Mouse (Mus musculus): Measurements from ENCODE around the gene Use1. TPM values are rescaled to one million over a fixed set of nuclear protein-coding genes. Genes with fewer than 3 reads are reported as not detected.

Use1 gene
- total RNA-seq, 2 experiments from 2014 or later, result 75.4 to 96.2 TPM

DNA sequence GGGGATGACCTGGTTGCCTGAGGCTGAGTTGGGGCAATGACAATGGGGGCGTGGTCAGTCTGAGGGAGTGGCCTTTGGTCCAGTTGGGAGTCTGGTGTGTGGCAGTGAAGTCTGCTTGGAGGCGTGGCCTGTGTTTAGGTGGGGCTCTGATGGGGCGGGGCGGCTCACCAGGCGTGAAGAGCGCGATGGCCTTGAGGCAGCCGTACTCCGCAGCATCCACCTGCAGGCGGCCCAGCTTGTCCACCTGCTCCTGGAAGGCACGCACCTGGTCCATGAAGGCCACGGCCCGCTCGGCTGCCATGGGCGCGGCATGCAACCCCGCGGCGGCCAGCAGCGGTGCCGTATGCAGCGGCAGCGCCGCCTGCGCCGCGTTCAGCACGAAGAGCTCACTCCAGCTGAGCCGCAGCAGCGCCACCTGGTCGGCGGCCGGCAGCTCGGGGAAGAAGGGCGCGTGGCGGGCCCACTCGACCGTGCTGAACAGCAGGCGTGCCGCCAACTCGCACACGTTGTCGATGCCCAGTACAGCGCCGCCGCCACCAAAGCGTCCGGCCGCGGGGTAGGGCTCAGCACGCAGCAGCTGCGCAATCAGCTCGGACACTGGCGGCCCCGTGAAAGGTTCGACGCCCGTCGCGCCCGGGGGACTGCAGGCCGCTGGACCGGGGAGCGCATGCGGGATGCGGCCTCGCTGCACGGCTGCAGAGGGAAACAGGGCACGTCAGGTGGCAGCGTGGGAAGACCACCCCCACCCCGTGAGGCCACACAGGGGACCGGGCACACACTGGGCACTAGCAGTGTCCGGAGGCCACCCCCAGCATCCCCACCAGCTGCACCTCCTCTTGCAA is 9.2 kb downstream of the Use1 start:
- no peak for DNase-seq
- intact Hi-C loops (cut with DNase I), result no loop called here

- intact Hi-C loops (cut with DNase I), result no loop called here
- DNase-seq, result no peak
Measured at GRCm38 (mm10) chr8:71376423-71377030, 9.9 kb downstream of the Use1 start.

DNA sequence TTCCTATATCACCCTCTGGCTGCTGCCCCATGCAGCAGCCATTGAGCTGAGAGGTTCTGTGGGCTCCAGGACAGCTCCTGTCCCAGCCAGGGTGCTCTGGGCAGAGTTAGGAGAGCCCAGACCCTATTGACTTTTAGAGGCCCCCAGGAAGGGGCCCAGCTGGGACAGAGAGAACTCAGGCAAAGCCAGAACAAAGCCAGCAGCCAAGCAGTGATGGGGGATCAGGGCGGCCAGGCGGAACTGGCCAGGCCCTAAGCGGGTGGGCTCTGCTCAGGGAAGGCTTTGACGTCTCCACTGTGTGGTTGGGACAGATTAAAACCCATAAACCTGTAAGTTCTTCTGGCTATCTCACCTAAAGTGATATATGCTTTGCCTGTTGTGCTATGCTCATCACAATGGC is 12.4 kb downstream of the Use1 start:
- DNase-seq, result no peak
- intact Hi-C loops (cut with DNase I), result no loop called here

- intact Hi-C loops (cut with DNase I), result no loop called here
- DNase-seq, result no peak
Measured at GRCm38 (mm10) chr8:71379512-71380075, 12.9 kb downstream of the Use1 start.

- intact Hi-C loops (cut with DNase I), result no loop called here
- no peak for DNase-seq
Measured at GRCm38 (mm10) chr8:71380178-71381171, 13.8 kb downstream of the Use1 start.

DNA sequence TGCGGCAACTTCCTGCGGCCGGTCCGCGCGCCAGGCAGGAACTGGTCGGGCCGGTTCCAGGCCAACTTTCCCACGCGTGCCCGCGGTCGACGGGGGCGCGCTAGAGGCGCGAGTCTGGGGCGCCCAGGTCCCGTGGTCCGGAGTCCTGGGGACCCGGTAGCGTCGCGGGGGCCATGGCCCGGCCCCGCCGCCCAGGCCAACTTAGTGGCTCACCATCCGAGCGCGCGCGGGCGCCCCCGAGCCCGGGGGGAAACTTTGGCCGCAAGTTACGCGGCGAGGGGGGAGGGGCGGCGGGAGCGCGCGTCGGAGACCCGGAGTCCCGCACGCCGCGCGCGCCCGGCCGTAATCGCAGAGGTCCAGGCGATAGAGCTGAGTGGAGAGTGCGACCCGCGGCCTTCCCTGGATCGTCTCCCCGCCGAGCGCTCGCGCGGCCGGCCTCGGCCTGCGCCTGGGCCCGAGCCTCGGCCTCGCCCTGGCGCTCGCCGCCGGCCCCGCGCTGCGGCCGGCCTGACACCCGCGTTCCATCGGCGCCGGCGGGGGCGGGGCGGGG is 14.8 kb downstream of the Use1 start, which contains the start of gene Nr2f6:
Gene Nr2f6 (minus strand): TSS at position 540 of the 550 bp plus-strand sequence.
- intact Hi-C loops (cut with DNase I), result no loop called here
- peak; percentile 52 to 75 for DNase-seq

GRCm38 (mm10) chr8:71381971-71382961 is 15.6 kb downstream of the Use1 start:
- intact Hi-C loops (cut with DNase I), result no loop called here
- DNase-seq, result peak; percentile 76 to 80

- DNase-seq, result no peak
- intact Hi-C loops (cut with DNase I), result no loop called here
Measured at GRCm38 (mm10) chr8:71383396-71383795, 16.7 kb downstream of the Use1 start.

GRCm38 (mm10) chr8:71383860-71384259 is 17.2 kb downstream of the Use1 start:
- intact Hi-C loops (cut with DNase I), result no loop called here
- no peak for DNase-seq

DNA sequence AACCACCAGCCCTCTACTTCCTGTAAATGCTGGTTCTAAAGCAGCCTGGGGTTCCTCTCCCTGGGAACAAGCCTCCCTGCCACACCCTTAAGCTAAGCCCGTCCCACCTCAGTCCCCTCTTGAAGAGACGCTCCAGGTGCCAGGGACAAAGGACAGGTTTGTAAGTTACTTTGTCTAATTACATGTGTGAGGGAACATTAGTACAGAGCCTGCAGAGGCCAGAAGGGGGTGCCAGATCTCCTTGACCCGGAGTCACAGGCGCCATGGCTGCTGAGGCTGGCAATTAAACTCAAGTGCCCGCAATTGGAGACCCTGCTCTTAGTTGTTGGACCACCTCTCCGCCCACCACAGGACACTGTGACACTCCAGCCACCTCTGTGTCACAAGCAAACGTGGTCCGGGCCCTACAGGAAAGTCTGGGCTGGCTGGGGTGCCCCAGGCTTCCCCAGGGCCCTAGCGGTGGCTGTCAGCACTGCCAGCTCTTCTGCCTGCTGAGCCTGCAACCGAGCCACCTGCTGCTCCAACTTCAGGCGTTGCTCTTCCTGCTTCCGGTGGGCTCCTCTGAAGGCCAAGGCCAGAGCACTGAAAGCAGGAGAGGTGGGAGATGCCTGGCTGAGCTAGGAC is 18.7 kb downstream of the Use1 start:
- no peak for DNase-seq

GRCm38 (mm10) chr8:71388267-71388666 is 21.6 kb downstream of the Use1 start:
- no peak for DNase-seq
- intact Hi-C loops (cut with DNase I), result no loop called here

More for the DNA sequence above, 18.7 kb downstream of the Use1 start:
- intact Hi-C loops (cut with DNase I), result no loop called here

DNA sequence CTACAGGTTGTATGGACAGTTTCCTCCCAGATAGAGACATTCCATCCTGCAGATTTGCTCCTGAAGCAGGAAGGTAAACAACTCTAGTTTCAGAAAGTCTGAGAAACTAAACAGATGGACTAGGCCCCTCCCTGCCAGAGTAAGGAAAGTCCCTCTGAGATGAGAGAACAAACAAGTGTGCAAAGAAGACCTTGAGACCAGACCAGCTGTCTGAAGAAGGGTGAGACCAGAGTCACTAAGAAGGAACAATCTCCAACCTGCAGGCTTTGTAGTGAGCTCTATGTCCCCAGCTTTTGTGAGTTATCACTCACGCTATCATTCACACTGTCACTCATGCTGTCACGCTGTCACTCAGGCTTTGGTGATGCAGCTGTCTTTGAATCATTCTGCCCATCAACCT is 25.0 kb downstream of the Use1 start:
- no peak for DNase-seq
- intact Hi-C loops (cut with DNase I), result no loop called here

DNA sequence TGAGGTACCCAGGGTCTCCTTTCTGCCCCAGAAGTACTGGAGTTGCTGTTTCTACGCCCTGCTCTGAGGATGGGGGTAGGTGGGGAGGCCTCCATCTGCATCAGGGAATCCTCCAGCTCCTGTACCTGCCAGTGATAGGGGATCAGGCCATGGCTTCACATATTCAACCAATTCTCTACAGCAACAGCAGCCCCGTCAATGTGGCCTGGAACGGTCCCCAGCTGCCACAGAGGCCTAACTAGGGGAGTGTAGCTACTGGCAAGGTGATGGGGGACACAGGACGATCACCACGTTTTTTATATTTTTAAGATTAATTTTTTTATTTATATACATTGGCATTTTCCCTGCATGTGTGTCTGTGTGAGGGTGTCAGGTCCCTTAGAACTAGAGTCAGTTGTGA is 25.7 kb downstream of the Use1 start:
- intact Hi-C loops (cut with DNase I), result no loop called here
- DNase-seq, result peak in 1 of 2 experiments; percentile 9

DNA sequence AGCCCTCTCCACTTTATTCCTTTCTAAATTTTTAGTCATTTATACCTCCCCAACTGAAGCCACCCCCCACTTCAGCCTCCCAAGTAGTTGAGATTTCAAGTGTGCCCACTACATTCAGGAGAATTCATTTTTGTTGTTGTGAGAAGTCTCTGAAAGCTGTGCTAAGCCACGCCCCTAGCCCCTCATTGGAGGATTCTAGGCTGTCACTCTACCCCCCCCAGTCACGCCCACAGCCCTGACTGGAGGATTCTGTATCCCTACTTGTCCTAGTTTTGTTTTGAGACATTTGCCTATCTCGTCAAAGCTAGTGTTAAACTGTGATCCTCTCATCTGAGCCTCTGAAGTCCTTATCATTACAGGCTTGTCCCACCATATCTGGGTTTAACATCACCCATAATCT is 26.2 kb downstream of the Use1 start:
- intact Hi-C loops (cut with DNase I), result no loop called here
- peak in 1 of 2 experiments; percentile 12 for DNase-seq

DNA sequence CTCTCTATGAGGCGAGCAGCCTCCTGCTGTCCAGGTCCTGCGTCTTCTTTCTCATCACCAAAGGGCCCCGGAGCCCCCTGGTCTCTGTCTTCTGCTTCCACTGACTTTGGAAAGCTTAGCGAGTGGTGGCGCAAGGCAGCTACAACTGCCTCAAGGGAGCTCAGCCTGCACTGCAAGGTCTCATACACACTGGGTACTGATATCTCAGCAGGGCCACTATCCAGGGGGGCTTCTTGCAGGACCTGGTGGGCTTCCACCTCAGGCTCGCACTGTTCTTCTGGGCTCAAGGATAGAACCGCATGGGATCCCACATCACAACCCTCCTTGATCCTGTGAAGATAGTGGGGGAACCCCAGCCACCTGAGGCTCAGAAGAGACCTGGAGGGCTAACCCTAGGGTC is 27.8 kb downstream of the Use1 start:
- DNase-seq, result peak in 1 of 2 experiments; percentile 12
- intact Hi-C loops (cut with DNase I), result no loop called here

- intact Hi-C loops (cut with DNase I), result no loop called here
Measured at GRCm38 (mm10) chr8:71395071-71395470, 28.4 kb downstream of the Use1 start.

GRCm38 (mm10) chr8:71395629-71396028 is 29.0 kb downstream of the Use1 start, which contains the start of gene Ushbp1:
Gene Ushbp1, minus strand, starts transcription at chr8:71395802.
- intact Hi-C loops (cut with DNase I), result no loop called here
- peak in 1 of 2 experiments; percentile 30 for DNase-seq

More at GRCm38 (mm10) chr8:71395071-71395470, 28.4 kb downstream of the Use1 start:
- peak in 1 of 2 experiments; percentile 11 for DNase-seq

DNA sequence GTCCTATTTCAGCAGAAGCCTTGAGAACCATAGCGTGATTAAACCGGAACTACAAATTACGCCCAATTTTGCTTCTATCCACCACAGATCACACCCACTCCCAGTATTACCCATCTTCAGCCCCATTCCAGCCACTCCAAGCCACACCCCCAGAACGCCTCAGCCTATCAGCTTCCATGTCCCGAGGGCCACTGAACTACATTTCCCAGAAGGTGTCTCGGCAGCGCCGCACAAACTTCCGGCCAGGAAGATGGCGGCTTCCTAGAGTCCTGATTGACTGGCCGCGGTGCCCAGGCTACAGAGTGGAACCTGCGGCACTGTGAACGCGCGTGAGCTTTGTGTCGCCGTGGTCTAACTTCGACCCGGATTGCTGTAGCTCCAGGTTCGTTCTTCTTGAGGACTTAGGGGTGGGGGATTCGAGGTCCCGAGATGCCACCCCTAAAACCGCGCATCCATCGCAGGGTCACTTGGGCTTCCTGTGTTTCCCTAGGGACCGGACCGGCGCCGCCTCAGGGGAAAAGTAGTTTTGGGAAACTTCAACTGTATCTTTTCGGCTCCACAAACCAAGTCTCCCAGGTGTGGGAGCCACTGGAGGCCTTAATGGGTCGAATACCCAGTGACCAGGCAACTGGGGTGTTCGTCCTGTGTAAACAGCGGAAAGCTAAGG is 30.1 kb downstream of the Use1 start, which contains the start of gene Babam1:
Gene Babam1 (plus strand): TSS at position 223 of the 667 bp plus-strand sequence.
- DNase-seq, result peak; percentile 82 to 91
- intact Hi-C loops (cut with DNase I), result no loop called here

All from gastrocnemius, postnatal 36 days (tissue).